Mouse (Mus musculus): ENCODE results near the gene Cux2.

Gene Cux2

DNA sequence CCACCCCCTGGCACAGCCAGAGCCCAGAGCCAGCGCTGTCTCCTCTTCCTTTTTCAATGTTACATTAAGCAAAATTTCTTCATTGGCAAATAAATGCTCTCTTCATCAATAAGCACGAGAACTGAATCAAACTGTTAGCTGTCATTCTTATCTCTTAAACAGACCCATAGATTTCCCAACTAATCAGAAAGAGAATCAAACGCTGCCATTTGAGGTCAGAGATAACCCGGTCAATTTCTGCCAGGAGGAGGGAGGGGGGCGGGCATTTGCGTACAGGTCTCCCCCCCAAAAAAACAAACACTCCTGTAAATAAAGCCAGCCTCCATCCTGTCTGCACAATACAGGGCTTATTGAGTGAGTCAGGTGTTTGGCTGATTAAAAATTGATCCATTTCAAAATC lies 33.2 kb downstream of the Cux2 start:
- no peak for DNase-seq

GRCm38 (mm10) chr5:122015149-122015548 lies 34.8 kb downstream of the Cux2 start:
- DNase-seq, result no peak

DNA sequence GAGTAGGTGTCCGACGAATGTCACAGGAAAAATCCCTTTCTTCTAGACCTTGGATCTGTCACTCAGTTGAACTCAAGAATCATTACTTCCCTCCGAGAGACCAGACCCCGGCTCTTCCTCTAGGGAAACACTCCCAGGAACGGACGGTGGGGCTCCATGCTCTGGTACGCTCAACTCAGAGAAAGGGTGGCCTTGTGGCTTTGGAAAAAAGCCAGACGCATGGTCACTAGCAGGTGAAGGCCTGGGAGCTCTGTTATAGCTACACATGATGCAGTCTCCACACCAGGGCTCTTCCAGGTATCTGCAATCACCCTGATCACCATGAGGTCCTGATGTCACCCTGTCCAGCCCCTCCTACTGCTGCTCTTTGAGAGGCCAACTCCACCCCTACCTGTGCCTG lies 35.2 kb downstream of the Cux2 start:
- no peak for DNase-seq

GRCm38 (mm10) chr5:122011289-122011688 lies 38.6 kb downstream of the Cux2 start:
- no peak for DNase-seq

DNA sequence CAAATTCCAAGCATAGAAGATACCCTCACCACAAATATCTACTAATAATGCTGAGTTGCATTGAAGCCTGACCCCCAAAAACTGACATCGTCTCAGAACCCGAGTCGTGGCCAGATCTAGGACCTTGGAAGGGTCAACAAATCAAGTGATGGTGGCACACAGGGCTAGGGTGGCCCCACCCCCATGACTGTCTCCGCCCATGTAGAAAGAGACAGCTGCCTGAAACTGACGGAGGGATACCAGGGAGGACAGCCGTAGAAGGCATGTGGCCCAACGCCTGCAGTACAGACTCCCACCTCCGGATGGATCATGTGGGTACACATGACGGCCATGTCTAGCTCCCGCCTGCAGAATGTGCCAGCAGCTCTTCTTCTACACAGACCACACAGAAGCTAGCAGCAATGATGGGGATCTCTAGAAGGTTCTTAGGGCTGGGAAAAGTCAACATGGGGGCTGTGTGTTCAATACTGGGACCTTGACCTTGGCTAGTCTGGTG lies 41.9 kb downstream of the Cux2 start:
- DNase-seq, result no peak

DNA sequence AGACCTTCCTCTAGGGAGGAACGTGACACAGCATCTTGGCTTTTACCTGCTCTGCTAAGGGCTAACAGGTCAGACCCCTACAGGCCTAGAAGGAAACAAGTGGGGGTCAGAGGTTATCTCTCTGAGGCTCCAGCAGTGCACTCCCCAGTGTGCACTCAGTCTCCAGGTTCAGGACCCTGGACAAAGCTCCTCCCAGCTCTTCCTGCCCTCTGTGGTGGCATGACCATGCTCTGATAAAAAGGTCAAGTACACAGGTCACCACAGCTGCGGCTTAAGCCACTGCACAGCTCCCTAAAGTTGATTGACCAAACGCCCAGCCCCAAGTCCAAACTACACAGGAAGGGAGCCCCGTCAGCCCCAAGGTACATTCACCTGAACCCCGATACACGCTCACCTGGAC lies 46.4 kb downstream of the Cux2 start:
- DNase-seq, result no peak

DNA sequence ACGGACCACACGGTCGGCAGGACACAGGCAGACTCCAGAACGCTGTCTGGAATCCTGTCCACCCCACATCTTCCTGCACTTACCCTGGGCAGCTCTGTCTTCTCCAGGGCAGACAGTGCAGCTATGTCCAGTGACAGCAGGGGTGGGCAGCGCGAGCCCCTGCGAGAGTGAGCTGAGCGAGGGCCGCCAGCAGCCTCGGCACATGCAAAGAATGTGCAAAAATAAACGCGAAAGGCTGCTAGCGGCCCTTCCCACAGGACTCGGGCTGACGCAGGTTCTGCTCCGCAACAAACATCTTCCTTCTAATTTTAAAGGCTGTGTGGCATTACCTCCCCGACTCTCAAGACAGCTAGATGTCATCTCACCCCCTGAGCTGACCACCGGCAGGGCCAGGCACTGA lies 47.8 kb downstream of the Cux2 start:
- no peak for DNase-seq

DNA sequence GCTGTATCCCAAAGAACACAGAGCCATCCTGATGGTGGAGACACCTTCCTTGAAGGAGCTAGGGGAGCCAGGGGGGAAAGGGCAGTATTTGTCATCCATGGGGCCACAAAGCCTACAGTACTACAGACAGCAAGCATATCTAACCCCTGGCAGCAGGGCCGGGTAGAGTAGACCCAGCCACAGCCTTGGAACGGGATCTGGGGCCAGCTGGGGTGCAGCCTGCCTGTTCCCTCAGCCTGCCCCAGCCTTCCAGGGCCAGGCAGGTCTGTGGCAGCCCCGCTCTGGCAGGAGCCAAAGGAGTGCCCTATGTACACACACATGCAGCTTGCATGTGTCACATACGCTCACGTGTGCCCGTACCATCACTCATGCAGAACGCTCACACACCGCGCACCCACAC lies 48.6 kb downstream of the Cux2 start:
- no peak for DNase-seq

DNA sequence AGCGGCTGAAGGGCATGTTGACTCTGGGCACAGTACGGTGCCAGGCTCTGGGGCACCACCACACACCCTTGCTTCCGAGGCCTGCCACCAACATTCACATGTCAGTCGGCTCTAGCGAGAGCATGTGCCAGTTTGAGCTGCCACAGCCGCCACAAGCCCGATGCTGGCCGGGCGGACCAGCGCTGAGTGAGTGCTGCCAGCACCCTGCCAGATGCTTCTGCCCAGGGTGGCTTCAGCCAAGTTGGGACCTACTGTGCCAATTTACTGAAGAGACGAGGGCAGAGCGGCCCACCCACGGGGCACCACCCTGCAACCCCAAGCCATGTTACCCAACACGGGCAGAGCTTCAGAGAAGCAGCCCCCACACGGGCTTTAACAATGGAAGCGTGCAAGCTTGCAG lies 49.5 kb downstream of the Cux2 start:
- no peak for DNase-seq

- DNase-seq, result peak; percentile 49 to 87
Measured at GRCm38 (mm10) chr5:121998981-121999795, 50.7 kb downstream of the Cux2 start.

DNA sequence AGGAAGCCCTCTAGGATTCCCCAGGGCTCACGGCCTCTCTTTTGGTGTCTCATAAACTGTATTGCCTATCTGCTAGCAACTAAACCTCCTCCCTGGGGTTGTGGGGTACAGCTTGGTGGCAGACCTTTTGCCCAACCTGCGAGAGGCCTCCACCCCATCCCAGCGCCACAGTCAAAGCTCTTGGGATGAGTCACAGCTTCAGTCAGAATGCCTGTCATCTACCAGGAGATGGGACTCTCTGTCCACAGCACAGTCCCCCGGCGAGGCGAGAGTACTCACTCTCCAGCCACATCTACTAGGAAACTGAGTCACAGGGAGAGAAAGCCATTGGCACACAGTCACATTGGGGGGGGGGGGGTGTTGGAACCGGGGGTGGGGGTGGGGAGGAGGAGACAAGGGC lies 51.6 kb downstream of the Cux2 start:
- no peak for DNase-seq

DNA sequence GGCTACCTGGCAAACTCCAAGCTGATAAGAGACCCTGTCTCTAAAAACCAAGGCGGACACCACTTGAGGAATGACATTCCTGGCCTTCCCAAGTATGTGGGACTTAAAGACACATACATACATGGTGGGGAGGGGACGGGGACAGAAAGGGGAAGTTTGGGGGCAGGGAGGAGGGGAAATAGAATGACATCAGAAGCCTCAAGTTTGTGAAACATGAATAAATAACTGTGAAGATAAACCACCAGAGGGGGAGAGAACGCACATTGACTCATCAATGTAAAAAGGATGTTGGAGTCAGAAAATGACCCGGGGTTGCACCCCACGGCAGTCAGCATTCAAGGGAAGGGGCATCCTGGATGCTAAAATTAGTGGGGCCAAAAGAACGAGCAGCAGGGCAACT lies 53.2 kb downstream of the Cux2 start:
- DNase-seq, result no peak

DNA sequence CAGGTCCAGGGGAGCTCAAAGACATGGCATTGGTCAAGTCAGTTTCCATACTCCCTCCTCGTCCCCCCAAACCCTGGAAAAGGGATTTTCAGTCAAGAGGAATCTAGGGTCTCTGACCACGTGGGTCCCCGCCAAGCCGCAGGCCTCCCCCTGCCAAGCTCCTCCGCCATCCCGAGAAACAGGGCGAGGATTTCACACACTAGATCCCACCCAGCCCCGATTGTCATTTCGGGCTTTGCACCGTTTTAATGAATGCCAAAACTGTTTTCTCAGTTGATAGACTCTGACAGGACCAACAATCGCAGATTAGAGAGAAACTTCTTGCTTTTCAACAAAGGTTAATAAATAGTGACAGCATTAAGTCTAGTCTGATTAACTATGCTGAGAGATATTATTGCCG lies 55.1 kb downstream of the Cux2 start:
- no peak for DNase-seq

GRCm38 (mm10) chr5:121991914-121992313 lies 58.0 kb downstream of the Cux2 start:
- no peak for DNase-seq

- DNase-seq, result no peak
Measured at GRCm38 (mm10) chr5:121985855-121986254, 64.0 kb downstream of the Cux2 start.

GRCm38 (mm10) chr5:121981650-121982131 lies 68.2 kb downstream of the Cux2 start:
- DNase-seq, result peak in 1 of 2 experiments; percentile 8

GRCm38 (mm10) chr5:121976331-121976730 lies 73.6 kb downstream of the Cux2 start:
- no peak for DNase-seq

GRCm38 (mm10) chr5:121973541-121973940 lies 76.4 kb downstream of the Cux2 start:
- DNase-seq, result no peak

DNA sequence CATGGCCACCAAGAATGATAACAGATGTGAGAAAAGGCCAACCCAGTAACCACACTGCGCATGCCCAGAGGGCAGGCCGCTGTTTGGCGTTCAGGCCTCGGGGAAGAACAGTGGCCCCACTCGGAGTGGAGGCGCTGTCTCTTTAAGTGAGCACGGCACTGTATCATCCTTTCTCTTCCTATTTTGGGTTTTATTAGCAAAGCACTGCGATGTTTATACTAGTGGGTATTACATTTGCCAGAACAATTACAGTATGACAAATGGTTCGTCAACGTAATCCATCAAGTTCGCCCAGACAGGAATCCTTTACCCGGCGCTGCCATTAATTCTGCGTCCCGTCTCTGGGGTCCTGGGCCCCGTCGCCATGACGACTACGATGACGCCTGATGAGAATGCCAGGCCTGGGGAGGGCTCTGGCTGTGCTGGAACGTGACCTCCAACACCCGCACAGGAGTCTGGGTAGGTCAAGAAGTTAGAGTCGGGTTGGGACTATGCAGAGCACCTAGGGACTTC lies 77.2 kb downstream of the Cux2 start:
- DNase-seq, result peak in 1 of 2 experiments; percentile 14

GRCm38 (mm10) chr5:121968999-121969398 lies 80.9 kb downstream of the Cux2 start:
- no peak for DNase-seq

- DNase-seq, result no peak
Measured at GRCm38 (mm10) chr5:121968416-121968815, 81.5 kb downstream of the Cux2 start.

- DNase-seq, result no peak
Measured at GRCm38 (mm10) chr5:121967520-121967919, 82.4 kb downstream of the Cux2 start.

DNA sequence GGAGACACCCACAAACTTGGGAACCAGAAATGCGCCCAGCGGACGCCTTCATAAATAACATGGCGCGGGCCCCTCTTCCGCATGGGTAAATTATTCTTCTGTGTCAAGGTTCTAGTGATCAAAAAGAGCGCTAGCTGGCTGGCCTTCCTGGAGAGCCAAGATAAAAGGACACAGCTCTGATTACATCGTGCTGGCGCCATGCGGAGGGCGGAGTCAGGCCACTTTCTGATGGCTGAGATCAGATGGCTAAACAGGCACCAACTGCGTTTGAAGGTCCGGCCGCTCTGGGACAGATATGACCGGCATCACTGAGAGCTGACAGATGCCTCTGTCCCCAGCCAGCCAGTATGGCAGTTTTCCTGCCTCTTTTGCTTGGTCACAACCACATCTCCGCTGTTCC lies 83.0 kb downstream of the Cux2 start:
- DNase-seq, result no peak

DNA sequence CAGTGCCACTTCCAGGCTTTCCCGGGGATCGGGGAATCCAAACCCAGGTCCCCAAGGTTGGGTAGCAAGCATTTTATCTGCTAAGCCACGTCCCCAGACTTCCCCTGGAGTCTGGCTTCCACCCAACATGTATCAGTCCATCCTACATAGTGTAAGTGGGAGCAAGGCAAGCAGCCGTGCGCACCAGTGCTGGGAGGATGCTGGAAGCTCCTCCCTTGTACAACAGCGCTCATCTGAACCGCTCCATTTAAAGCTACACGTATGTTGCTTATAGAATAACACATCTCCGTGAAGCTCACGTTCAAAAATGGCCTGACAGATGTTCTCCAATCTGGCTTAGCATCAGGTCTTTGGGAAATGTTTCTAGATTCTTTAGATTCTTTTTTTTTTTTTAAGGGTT lies 86.9 kb downstream of the Cux2 start:
- DNase-seq, result no peak

- DNase-seq, result no peak
Measured at GRCm38 (mm10) chr5:121962359-121962758, 87.5 kb downstream of the Cux2 start.
